Mouse (Mus musculus) C2C12 (cell line): Measurements from ENCODE around the gene Blm. TPM values are rescaled to one million over a fixed set of nuclear protein-coding genes. Genes with fewer than 3 reads are reported as not detected.
A peak's percentile ranks its signal among the peaks of the same experiment; 100 is the strongest.

ENCODE experiments used
- H3K27me3 ChIP-seq: one replicate; pipeline ENCODE4 v1.6.1; 2011; ENCODE audit not compliant: control insufficient read depth, insufficient read depth, insufficient read length
- H3K36me3 ChIP-seq: one replicate; pipeline ENCODE4 v1.6.1; 2011; ENCODE audit not compliant: control insufficient read depth, insufficient read depth
- H3K4me3 ChIP-seq: one replicate; pipeline ENCODE4 v1.5.1; 2011; ENCODE audit warnings: mild to moderate bottlenecking, control low read depth; ENCODE audit not compliant: poor library complexity, insufficient read depth, severe bottlenecking
- H3K79me2 ChIP-seq: one replicate; pipeline ENCODE4 v1.6.1; 2011; ENCODE audit not compliant: control insufficient read depth, insufficient read depth
- H3K79me3 ChIP-seq: one replicate; pipeline ENCODE4 v1.6.1; 2011; ENCODE audit warnings: low read depth, control low read depth
- H3ac ChIP-seq: one replicate; pipeline ENCODE3; 2011; ENCODE audit warnings: low read depth; ENCODE audit not compliant: control insufficient read depth, insufficient read length
- CEBPB ChIP-seq: IDR thresholded peaks from one replicate; pipeline ENCODE4 v1.6.1; 2011; ENCODE audit warnings: low read depth, mild to moderate bottlenecking, control low read depth, moderate library complexity
- CTCF ChIP-seq: IDR thresholded peaks from one replicate; pipeline ENCODE4 v1.5.1; 2011; ENCODE audit not compliant: control insufficient read depth, insufficient read depth, insufficient read length
- FOSL1 ChIP-seq: IDR thresholded peaks from one replicate; pipeline ENCODE4 v1.8.0; 2011; ENCODE audit warnings: mild to moderate bottlenecking, low read length; ENCODE audit not compliant: poor library complexity, insufficient read depth, severe bottlenecking
- MAX ChIP-seq: IDR thresholded peaks from one replicate; pipeline ENCODE4 v1.6.1; 2011; ENCODE audit warnings: mild to moderate bottlenecking, control low read depth
- MYOD1 ChIP-seq: IDR thresholded peaks from one replicate; pipeline ENCODE4 v1.6.1; 2011; ENCODE audit warnings: low read depth; ENCODE audit not compliant: control insufficient read depth, insufficient read length
- MYOG ChIP-seq: IDR thresholded peaks from one replicate; pipeline ENCODE4 v1.6.1; 2011; ENCODE audit not compliant: control insufficient read depth, insufficient read length; ENCODE audit errors: extremely low read depth
- USF1 ChIP-seq: IDR thresholded peaks from one replicate; pipeline ENCODE4 v1.6.1; 2011; ENCODE audit warnings: low read depth, mild to moderate bottlenecking, control low read depth, moderate library complexity
- polyA plus RNA-seq: library from polyadenylated mRNA; unstranded; fragments of >200 nt; fragmentation: generic; extraction: Trizol; gene quantifications from one replicate; pipeline ENCODE4 v1.2.1, GENCODE M21; 2012; ENCODE audit warnings: missing spikeins

Gene Blm
- polyA plus RNA-seq, 1 experiment, result 2.6 TPM

- Histone ChIP-seq H3ac (no peak overlapping the region), H3K27me3 (peaks cover 20% of the 10 kb centered on the region), H3K4me3 (no peak overlapping the region), H3K79me2 (no peaks in the 10 kb centered on the region), H3K79me3 (no peaks in the 10 kb centered on the region), H3K36me3 (no peaks in the 10 kb centered on the region)
- TF ChIP-seq MYOD1 (no peak), USF1 (no peak), CTCF (no peak), MYOG (no peak), FOSL1 (no peak), MAX (no peak), CEBPB (no peak)
These were observed 13.8 kb upstream of the Blm start for GRCm38 (mm10) chr7:80548513-80549260.

DNA sequence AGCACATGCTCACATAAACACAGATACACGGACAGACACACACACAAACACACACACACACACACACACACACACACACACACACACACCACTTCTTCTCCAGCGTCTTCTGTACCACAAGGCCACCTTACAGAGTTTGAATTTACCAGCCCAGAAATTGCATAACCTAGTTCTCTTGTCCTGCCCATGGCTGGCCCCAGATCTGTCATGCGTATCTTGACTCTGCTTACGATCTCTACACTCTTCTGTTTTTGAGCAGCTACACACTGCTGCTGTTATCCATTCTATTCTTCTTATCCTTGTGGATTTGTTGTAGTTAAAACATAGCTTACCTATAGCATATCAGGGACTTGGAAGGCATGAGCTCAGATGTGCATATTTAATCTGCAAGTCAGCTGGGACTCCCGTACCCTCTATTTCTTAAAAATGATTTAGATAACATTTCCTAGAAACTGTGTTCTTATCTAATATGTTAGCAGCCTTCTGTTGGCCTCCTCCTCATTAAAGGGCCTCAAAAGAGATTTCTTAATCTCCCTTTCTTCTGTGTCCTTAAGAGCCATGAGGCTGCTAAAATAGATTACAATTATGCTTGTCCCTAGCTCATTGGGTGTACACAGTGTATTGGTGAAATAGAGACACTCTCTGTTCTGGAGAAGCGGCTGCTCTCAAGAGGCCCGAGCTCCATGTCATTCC is 7.4 kb upstream of the Blm start:
- peaks cover 30% of the 10 kb centered on the region for H3K27me3 ChIP-seq
- no peaks in the 10 kb centered on the region for H3K79me2 ChIP-seq
- no peaks in the 10 kb centered on the region for H3K36me3 ChIP-seq

DNA sequence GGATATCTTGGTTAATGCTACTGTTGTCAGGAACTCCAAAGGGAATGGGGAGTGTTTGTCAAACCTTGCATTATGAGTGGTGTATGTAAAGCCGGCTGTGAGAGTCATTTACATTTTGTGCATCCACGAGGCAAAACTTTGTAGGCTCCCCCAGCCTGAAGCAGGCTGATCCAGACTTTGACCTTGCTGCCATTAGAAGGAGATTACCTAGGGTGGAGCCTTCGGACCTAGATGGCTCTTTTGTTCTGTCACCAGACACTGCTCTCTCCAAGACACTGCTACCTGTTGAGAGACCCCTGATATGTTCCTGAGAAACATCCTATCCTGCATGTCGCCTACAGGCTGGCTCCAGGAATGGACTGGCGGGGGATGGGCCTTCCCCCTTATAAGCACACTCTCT is 4.7 kb upstream of the Blm start:
- H3K27me3 ChIP-seq, result peaks cover 18% of the 10 kb centered on the region
- no peak overlapping the region for H3ac ChIP-seq
- no peaks in the 10 kb centered on the region for H3K79me3 ChIP-seq
- H3K36me3 ChIP-seq, result no peaks in the 10 kb centered on the region
- H3K79me2 ChIP-seq, result peaks cover under 1% of the 10 kb centered on the region
- TF ChIP-seq MYOD1 (no peak), MAX (no peak), FOSL1 (no peak), CEBPB (no peak), USF1 (no peak), CTCF (no peak), MYOG (no peak)
- H3K4me3 ChIP-seq, result no peak overlapping the region

More for the DNA sequence above, 7.4 kb upstream of the Blm start:
- Histone ChIP-seq H3K4me3 (no peak overlapping the region), H3K79me3 (no peaks in the 10 kb centered on the region), H3ac (no peak overlapping the region)
- TF ChIP-seq CEBPB (no peak), MYOG (no peak), MAX (no peak), USF1 (no peak), CTCF (no peak), FOSL1 (no peak), MYOD1 (no peak)

- TF ChIP-seq USF1 (no peak), FOSL1 (no peak), MYOG (no peak), MYOD1 (no peak), MAX (no peak), CTCF (no peak), CEBPB (no peak)
- peaks cover 32% of the 10 kb centered on the region for H3K79me2 ChIP-seq
- H3K36me3 ChIP-seq, result no peaks in the 10 kb centered on the region
- H3K4me3 ChIP-seq, result peak overlapping the region; percentile 59
- peaks cover 16% of the 10 kb centered on the region for H3K79me3 ChIP-seq
- H3ac ChIP-seq, result peak overlapping the region; percentile 74
- H3K27me3 ChIP-seq, result no peaks in the 10 kb centered on the region
These were observed 469 bp downstream of the Blm start for GRCm38 (mm10) chr7:80534291-80535008.

DNA sequence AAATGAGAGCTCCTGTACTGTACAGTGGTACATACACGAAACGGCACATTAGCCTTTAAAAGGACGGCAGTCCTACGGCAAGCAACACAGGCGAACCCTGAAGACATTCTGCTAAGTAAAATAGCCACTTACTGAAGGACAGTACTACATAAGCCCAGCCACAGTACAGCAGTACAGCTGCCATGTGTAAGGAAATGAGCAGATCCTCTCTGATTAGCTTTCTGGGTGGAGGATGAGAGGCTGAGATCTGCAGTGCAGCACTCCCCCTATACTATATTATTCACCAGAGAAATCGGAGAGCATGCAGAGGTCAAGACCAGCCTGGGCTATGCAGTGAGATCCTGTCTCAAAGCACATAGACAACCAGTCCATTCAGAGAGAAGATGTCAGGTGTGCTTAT is 3.8 kb downstream of the Blm start:
- H3K79me2 ChIP-seq, result peaks cover 54% of the 10 kb centered on the region
- H3K27me3 ChIP-seq, result no peaks in the 10 kb centered on the region
- H3K4me3 ChIP-seq, result no peak overlapping the region
- TF ChIP-seq USF1 (no peak), MAX (no peak), CEBPB (no peak), MYOG (no peak), FOSL1 (no peak), CTCF (no peak), MYOD1 (no peak)
- no peaks in the 10 kb centered on the region for H3K36me3 ChIP-seq
- H3ac ChIP-seq, result no peak overlapping the region
- peaks cover 30% of the 10 kb centered on the region for H3K79me3 ChIP-seq
